Mouse (Mus musculus) midbrain, postnatal 0 days (tissue): ENCODE results near the gene Klc1. TPM values are rescaled to one million over a fixed set of nuclear protein-coding genes. Genes with fewer than 3 reads are reported as not detected.

Experiments
- ATAC-seq: fragments of 200-750 bp; cut with Nextera tagmentation; 2 replicates; pipeline ENCODE4 v1.8.0; 2017; ENCODE audit warnings: moderate number of reproducible peaks, mild to moderate bottlenecking, moderate TSS enrichment, moderate library complexity; ENCODE audit not compliant: low FRiP score
- DNase-seq: peaks from one replicate; pipeline ENCODE4 v3.0.0-alpha.2; 2015; ENCODE audit warnings: low spot score
- H3K27ac ChIP-seq: fragments of 300-500 bp; sonication (generic); 2 replicates; pipeline ENCODE4 v1.5.1; 2014; ENCODE audit warnings: low read depth, mild to moderate bottlenecking, low read length, mixed read lengths
- H3K27me3 ChIP-seq: fragments of 300-500 bp; sonication (generic); 2 replicates; pipeline ENCODE4 v1.6.1; 2014; ENCODE audit warnings: low read length, control low read depth, mixed read lengths; ENCODE audit not compliant: insufficient read depth
- H3K36me3 ChIP-seq: fragments of 300-500 bp; sonication (generic); 2 replicates; pipeline ENCODE4 v1.6.1; 2014; ENCODE audit warnings: low read length, control low read depth, mixed read lengths; ENCODE audit not compliant: insufficient read depth
- H3K4me1 ChIP-seq: fragments of 300-500 bp; sonication (generic); 2 replicates; pipeline ENCODE4 v1.6.1; 2014; ENCODE audit warnings: mild to moderate bottlenecking, control low read depth, antibody characterized with exemption, low read length, mixed read lengths; ENCODE audit not compliant: insufficient read depth
- H3K4me2 ChIP-seq: fragments of 300-500 bp; sonication (generic); 2 replicates; pipeline ENCODE4 v1.6.1; 2014; ENCODE audit warnings: low read depth, mild to moderate bottlenecking, low read length, mixed read lengths; ENCODE audit not compliant: poor library complexity, severe bottlenecking
- H3K4me3 ChIP-seq: fragments of 300-500 bp; sonication (generic); 2 replicates; pipeline ENCODE4 v1.5.1; 2014; ENCODE audit warnings: low read depth, mild to moderate bottlenecking, low read length, moderate library complexity
- H3K9ac ChIP-seq: fragments of 300-500 bp; sonication (generic); replicated peaks from 2 replicates; pipeline ENCODE4 v1.6.1; 2014; ENCODE audit warnings: mild to moderate bottlenecking, low read length, moderate library complexity, mixed read lengths; ENCODE audit not compliant: poor library complexity, severe bottlenecking
- H3K9me3 ChIP-seq: fragments of 300-500 bp; sonication (generic); 2 replicates; pipeline ENCODE4 v1.6.1; 2016; ENCODE audit warnings: low read length, control low read depth
- CTCF ChIP-seq: IDR thresholded peaks from 2 replicates; pipeline ENCODE4 v1.5.1; 2016; ENCODE audit warnings: antibody characterized with exemption, mild to moderate bottlenecking
- WGBS: fragments of 180-500 bp; shearing (Covaris S2); extraction: QIAGEN DNeasy Blood & Tissue Kit; methylation state at CpG from one replicate; pipeline ENCODE4 v1.1.7; 2014; 5-methylcytosine and 5-hydroxymethylcytosine counted together
- polyA plus RNA-seq: library from polyadenylated mRNA; unstranded; fragments of >200 nt; fragmentation: Nextera tagmentation; extraction: Ambion mirVana; gene quantifications from 2 replicates; pipeline ENCODE4 v1.2.1, GENCODE M21; 2015
- total RNA-seq: library from RNA; depleted of rRNA; stranded (reverse); fragments of >200 nt; gene quantifications from 2 replicates; pipeline ENCODE4 v1.2.3, GENCODE M21; 2014

Klc1 gene
- total and polyA plus RNA-seq, 2 experiments from 2014 or later = 509 to 653 TPM

GRCm38 (mm10) chr12:111819936-111820335 lies 61.3 kb downstream of the Klc1 start:
- peaks cover 17% of the 10 kb centered on the region for H3K36me3 ChIP-seq
- no peak for DNase-seq
- H3K9me3 ChIP-seq = no peaks in the 10 kb centered on the region
- no peaks in the 10 kb centered on the region for H3K27me3 ChIP-seq
- no peaks in the 10 kb centered on the region for H3K4me1 ChIP-seq
- 74% methylated on average over 8 of the region's 8 CpGs for WGBS
- H3K4me3 ChIP-seq = no peak overlapping the region
- H3K9ac ChIP-seq = no peak overlapping the region
- TF ChIP-seq CTCF = no peak
- no peak for ATAC-seq
- H3K4me2 ChIP-seq = no peak overlapping the region
- no peak overlapping the region for H3K27ac ChIP-seq

GRCm38 (mm10) chr12:111820708-111821107 lies 62.1 kb downstream of the Klc1 start:
- no peak overlapping the region for H3K9ac ChIP-seq
- 96% methylated on average over 7 of the region's 7 CpGs for WGBS
- no peak overlapping the region for H3K4me2 ChIP-seq
- no peak overlapping the region for H3K27ac ChIP-seq
- no peak for ATAC-seq
- peaks cover 23% of the 10 kb centered on the region for H3K36me3 ChIP-seq
- no peaks in the 10 kb centered on the region for H3K4me1 ChIP-seq
- no peak for DNase-seq
- H3K9me3 ChIP-seq = no peaks in the 10 kb centered on the region
- no peak for TF ChIP-seq CTCF
- H3K4me3 ChIP-seq = no peak overlapping the region
- H3K27me3 ChIP-seq = no peaks in the 10 kb centered on the region

GRCm38 (mm10) chr12:111821931-111822330 lies 63.3 kb downstream of the Klc1 start:
- no peaks in the 10 kb centered on the region for H3K4me1 ChIP-seq
- no peak overlapping the region for H3K4me3 ChIP-seq
- H3K9ac ChIP-seq = no peak overlapping the region
- H3K27ac ChIP-seq = no peak overlapping the region
- no peak for ATAC-seq
- H3K27me3 ChIP-seq = no peaks in the 10 kb centered on the region
- peaks cover 31% of the 10 kb centered on the region for H3K36me3 ChIP-seq
- H3K9me3 ChIP-seq = no peaks in the 10 kb centered on the region
- no peak overlapping the region for H3K4me2 ChIP-seq
- TF ChIP-seq CTCF = no peak
- 65% methylated on average over 4 of the region's 4 CpGs for WGBS
- DNase-seq = no peak

GRCm38 (mm10) chr12:111827556-111827955 lies 68.9 kb downstream of the Klc1 start:
- Histone ChIP-seq H3K27ac (no peak overlapping the region), H3K27me3 (no peaks in the 10 kb centered on the region), H3K4me2 (no peak overlapping the region), H3K36me3 (peaks cover 83% of the 10 kb centered on the region), H3K4me1 (no peaks in the 10 kb centered on the region), H3K9ac (no peak overlapping the region), H3K9me3 (no peaks in the 10 kb centered on the region), H3K4me3 (no peak overlapping the region)
- TF ChIP-seq CTCF = no peak
- no peak for DNase-seq
- 97% methylated on average over 12 of the region's 12 CpGs for WGBS
- ATAC-seq = no peak

GRCm38 (mm10) chr12:111829447-111829846 lies 70.8 kb downstream of the Klc1 start:
- H3K4me3 ChIP-seq = no peak overlapping the region
- no peak overlapping the region for H3K27ac ChIP-seq
- no peak overlapping the region for H3K9ac ChIP-seq
- H3K36me3 ChIP-seq = peaks cover 89% of the 10 kb centered on the region
- no peak for TF ChIP-seq CTCF
- no peak overlapping the region for H3K4me2 ChIP-seq
- DNase-seq = peak; percentile 45
- no peaks in the 10 kb centered on the region for H3K27me3 ChIP-seq
- no peak for ATAC-seq
- WGBS = 29% methylated on average over 5 of the region's 5 CpGs
- H3K4me1 ChIP-seq = no peaks in the 10 kb centered on the region
- no peaks in the 10 kb centered on the region for H3K9me3 ChIP-seq

- Histone ChIP-seq H3K9me3 (no peaks in the 10 kb centered on the region), H3K4me2 (no peak overlapping the region), H3K4me1 (no peaks in the 10 kb centered on the region), H3K4me3 (no peak overlapping the region), H3K27me3 (no peaks in the 10 kb centered on the region), H3K9ac (no peak overlapping the region), H3K27ac (no peak overlapping the region), H3K36me3 (peaks cover 90% of the 10 kb centered on the region)
- no peak for TF ChIP-seq CTCF
- ATAC-seq = no peak
- DNase-seq = peak; percentile 49
- WGBS = 73% methylated on average over 9 of the region's 9 CpGs
These were observed 71.3 kb downstream of the Klc1 start for GRCm38 (mm10) chr12:111829954-111830353.
